Comparison of ENCODE assay signal across 9 mouse cellular contexts in genomic region chr13:49581541-49582530, GRCm38 (mm10). TPM values are rescaled to one million over a fixed set of nuclear protein-coding genes. Genes with fewer than 3 reads are reported as not detected.
A peak's percentile ranks its signal among the peaks of the same experiment; 100 is the strongest.
DNase-seq lines count a peak whose midpoint lies in the region; ATAC-seq and TF ChIP-seq lines count a peak whose summit lies in the region.
"Had no signal": no experiment of that assay in that cellular context is flagged by ENCODE, and none has a peak within 500 bp of the region (broad histone marks: within the 10 kb centered on the region; RNA-seq: fewer than 3 reads in every experiment).

Gene Omd (plus strand): TSS chr13:49582462.

- H3K4me3 ChIP-seq in heart, embryonic 13.5 days, result no peak within 1 kb of the TSS
- H3K4me3 ChIP-seq in limb, embryonic 13.5 days, result no peak within 1 kb of the TSS

- in situ Hi-C loops in Patski (cut with MboI; ENCODE audit: low pct_unique_long_range_greater_than_20kb), result no loop called here

- H3K36me3 ChIP-seq in heart, embryonic 13.5 days, result no peaks in the 10 kb centered on the region
- H3K36me3 ChIP-seq in limb, embryonic 13.5 days, result no peaks in the 10 kb centered on the region

- intact Hi-C loops in heart, postnatal 36 days (cut with DNase I), result loop anchor here (5.0 kb wide), 1 partner anchor 60 kb away; no protein-coding TSS in a partner anchor

- H3K4me1 ChIP-seq in heart, embryonic 13.5 days, result peaks cover 14% of the 10 kb centered on the region; the same call in 1 of the 2 replicates
- peaks cover 22% of the 10 kb centered on the region for H3K4me1 ChIP-seq in limb, embryonic 13.5 days

- ATAC-seq in Patski, result peak; percentile 54
- ATAC-seq in heart, embryonic 13.5 days (ENCODE audit: extremely low read depth, insufficient number of reproducible peaks, low FRiP score, low TSS enrichment), result no peak
- peak; percentile 79 for ATAC-seq in limb, embryonic 13.5 days (ENCODE audit: low FRiP score, low read depth)

- POLR2A ChIA-PET in Patski (lab: Charles Lee), result interaction anchor here (0.6 kb wide), 1 partner anchor 28 kb away, joined by 3 read pairs; no protein-coding TSS in a partner anchor

- H3K9ac ChIP-seq in heart, embryonic 13.5 days, result no peak within 1 kb of the TSS; the same call in 1 of the 2 replicates
- H3K9ac ChIP-seq in limb, embryonic 13.5 days, result no peak within 1 kb of the TSS

- CTCF ChIA-PET in Patski (lab: Charles Lee), result interaction anchor here (1.0 kb wide), 2 partner anchors 21 to 64 kb away, joined by 3 to 4 read pairs; no protein-coding TSS in a partner anchor

- H3K9me3 ChIP-seq in heart, embryonic 13.5 days, result no peaks in the 10 kb centered on the region
- no peaks in the 10 kb centered on the region for H3K9me3 ChIP-seq in limb, embryonic 13.5 days

- H3K27me3 ChIP-seq in Patski, result no peaks in the 10 kb centered on the region
- H3K27me3 ChIP-seq in heart, embryonic 13.5 days (replicated peaks), result no peaks in the 10 kb centered on the region
- no peaks in the 10 kb centered on the region for H3K27me3 ChIP-seq in limb, embryonic 13.5 days

- H3K4me2 ChIP-seq in heart, embryonic 13.5 days, result no peak within 1 kb of the TSS
- H3K4me2 ChIP-seq in limb, embryonic 13.5 days (replicated peaks), result peak within 1 kb of the TSS; percentile 38

- peak; percentile 87 for DNase-seq in heart, adult 11 months
- DNase-seq in heart, postnatal 36 days, result no peak
- no peak for DNase-seq in Patski (ENCODE audit: low read depth, low spot score)
- DNase-seq in testis, postnatal 14 days (ENCODE audit: low spot score), result no peak
- no peak for DNase-seq in frontal cortex, postnatal 10 days (ENCODE audit: low spot score in 2 of 2)
- DNase-seq in layer of hippocampus, adult 8-10 months (ENCODE audit: low spot score in 2 of 2), result no peak
- DNase-seq: adrenal gland, adult 8-10 months had no signal

- peak within 1 kb of the TSS; percentile 79 for H3K27ac ChIP-seq in heart, embryonic 13.5 days (replicated peaks)
- H3K27ac ChIP-seq in limb, embryonic 13.5 days, result peak within 1 kb of the TSS; percentile 92

- no peak for TF ChIP-seq CTCF in Patski (IDR thresholded peaks at IDR 0.05)

- 57% methylated on average over 8 of the region's 8 CpGs for WGBS in heart, embryonic 13.5 days
- 13% methylated on average over 8 of the region's 8 CpGs for WGBS in limb, embryonic 13.5 days

RNA-seq across cellular contexts. Expression of gene Omd, which starts in this region (rescaled TPM):
- 1 to 10 TPM; 1.6 to 1.8 TPM for total RNA-seq in heart, postnatal 36 days (2021)
- 12.8 TPM for polyA plus RNA-seq in Patski (2021)
- 0.56 and 0.64 TPM in 2 replicates for polyA plus RNA-seq in heart, embryonic 13.5 days (2015; fragmentation: Nextera tagmentation; extraction: Ambion mirVana)
- polyA plus RNA-seq in limb, embryonic 13.5 days (2015; fragmentation: Nextera tagmentation; extraction: Ambion mirVana), result 2.4 and 4.0 TPM in 2 replicates
- 1 to 10 TPM in 2 of 4 experiments, under 1 TPM in 2; 0.94 to 1.1 (median 1.0) TPM for total RNA-seq in layer of hippocampus, adult 8-10 months (2022)
